Mouse (Mus musculus) E14TG2a.4 (cell line): ENCODE data around the gene Rps15.

ENCODE experiments used
- CTCF ChIP-seq: conservative IDR thresholded peaks from 2 replicates; pipeline ENCODE4 v1.5.1; 2014; ENCODE audit warnings: low read length
- NANOG ChIP-seq: IDR thresholded peaks from 2 replicates; pipeline ENCODE4 v1.6.1; 2014; ENCODE audit warnings: borderline replicate concordance, low read length, mixed read lengths

GRCm38 (mm10) chr10:80294788-80295303 lies 2.6 kb downstream of the Rps15 start:
- TF ChIP-seq CTCF (no peak), NANOG (no peak)
